Mouse (Mus musculus) lung, adult 2 months (tissue): ENCODE measurements around the gene Rinl.

Source experiments
- CTCF ChIP-seq: fragments of 200-500 bp; IDR thresholded peaks from 2 replicates; pipeline ENCODE4 v1.5.1; 2011; ENCODE audit warnings: mild to moderate bottlenecking, low read length, control low read depth; ENCODE audit not compliant: insufficient read depth
- POLR2A ChIP-seq: fragments of 200-500 bp; IDR thresholded peaks from 2 replicates; pipeline ENCODE4 v1.6.1; 2011; ENCODE audit warnings: low read depth, mild to moderate bottlenecking, control low read depth, low read length, borderline replicate concordance; ENCODE audit errors: extremely low read depth

DNA sequence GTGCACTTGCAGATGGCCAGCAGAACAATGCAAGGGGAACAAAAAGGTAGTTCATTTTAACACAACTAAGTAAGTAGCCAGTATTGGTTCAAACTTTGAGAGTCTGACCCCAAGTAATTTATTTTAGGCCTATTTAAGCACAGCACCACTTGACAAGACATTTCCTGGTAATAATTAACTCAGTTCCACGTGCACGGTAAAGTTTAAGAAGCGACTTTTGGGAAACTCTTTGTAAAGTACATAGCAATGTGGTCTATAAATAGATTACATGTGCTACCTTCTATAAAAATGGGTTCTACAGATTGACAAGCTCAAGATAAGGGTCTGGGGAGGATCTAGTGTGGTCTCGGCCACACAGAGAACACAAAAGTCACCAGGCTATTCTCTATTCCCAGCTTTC lies 15.0 kb downstream of the Rinl start:
- TF ChIP-seq CTCF (no peak), POLR2A (no peak)
